Mouse (Mus musculus): ENCODE measurements around the gene Gbp8. TPM values are rescaled to one million over a fixed set of nuclear protein-coding genes. Genes with fewer than 3 reads are reported as not detected.

Gene Gbp8
- polyA plus RNA-seq, 1 experiment from 2014 or later: 0.22 TPM

DNA sequence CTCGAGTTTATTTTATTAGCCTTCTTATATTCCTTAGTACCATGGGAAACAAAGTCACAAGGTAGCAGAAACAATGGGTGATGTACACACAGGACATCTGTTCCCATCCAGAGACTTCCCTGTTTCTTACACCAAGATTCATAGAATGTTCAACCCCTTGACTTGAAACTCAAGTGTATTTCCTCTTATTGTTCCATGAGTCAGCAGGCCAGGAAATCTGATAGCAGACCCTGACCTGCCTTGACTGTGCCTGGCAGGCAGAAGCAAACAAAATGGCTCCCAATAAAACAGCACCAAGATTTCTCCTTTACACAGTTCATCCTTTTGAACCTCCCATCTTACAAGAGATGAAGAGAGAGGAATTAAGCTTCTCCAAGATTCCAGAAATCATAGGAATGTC, 126.8 kb downstream of the Gbp8 start:
- no peak overlapping the region for H3K4me3 ChIP-seq (replicated peaks)
- H3K9me3 ChIP-seq: 0 out of 2 replicates have a peak, but pooled peaks cover 2% of the 10 kb centered on the region
- 80% methylated on average over 1 of the region's 1 CpGs for WGBS
- no peak for ATAC-seq (ENCODE audit: low FRiP score)
- no peak overlapping the region for H3K27ac ChIP-seq
- H3K4me1 ChIP-seq: no peaks in the 10 kb centered on the region
- no peaks in the 10 kb centered on the region for H3K27me3 ChIP-seq
- no peak overlapping the region for H3K9ac ChIP-seq
- H3K4me2 ChIP-seq: no peak overlapping the region
- no peaks in the 10 kb centered on the region for H3K36me3 ChIP-seq (replicated peaks)

DNA sequence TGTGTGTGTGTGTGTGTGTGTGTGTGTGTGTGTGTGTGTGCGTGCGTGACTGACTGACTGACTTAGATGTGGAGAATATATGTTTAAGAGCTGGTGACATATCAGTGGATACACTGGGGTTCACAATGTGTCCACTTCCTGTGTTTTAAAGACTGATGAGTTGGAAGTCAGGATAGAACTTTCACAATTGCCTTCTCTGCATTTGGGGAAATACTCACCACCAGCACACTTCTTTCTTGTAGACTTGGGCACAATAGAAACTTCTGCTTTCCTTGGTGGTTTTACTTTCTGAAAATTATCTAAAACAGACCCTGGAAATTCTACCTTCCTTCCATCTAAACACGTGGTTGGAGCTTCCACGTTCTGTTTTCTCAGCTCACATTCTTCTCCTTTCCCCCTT, 127.8 kb downstream of the Gbp8 start:
- H3K4me1 ChIP-seq: no peaks in the 10 kb centered on the region
- H3K27ac ChIP-seq: no peak overlapping the region
- no peak overlapping the region for H3K4me3 ChIP-seq (replicated peaks)
- H3K27me3 ChIP-seq: no peaks in the 10 kb centered on the region
- no peak overlapping the region for H3K4me2 ChIP-seq
- ATAC-seq (ENCODE audit: low FRiP score): no peak
- no peaks in the 10 kb centered on the region for H3K36me3 ChIP-seq (replicated peaks)
- WGBS: 88% methylated on average over 4 of the region's 4 CpGs
- no peak overlapping the region for H3K9ac ChIP-seq
- H3K9me3 ChIP-seq: 0 out of 2 replicates have a peak, but pooled peaks cover 2% of the 10 kb centered on the region

DNA sequence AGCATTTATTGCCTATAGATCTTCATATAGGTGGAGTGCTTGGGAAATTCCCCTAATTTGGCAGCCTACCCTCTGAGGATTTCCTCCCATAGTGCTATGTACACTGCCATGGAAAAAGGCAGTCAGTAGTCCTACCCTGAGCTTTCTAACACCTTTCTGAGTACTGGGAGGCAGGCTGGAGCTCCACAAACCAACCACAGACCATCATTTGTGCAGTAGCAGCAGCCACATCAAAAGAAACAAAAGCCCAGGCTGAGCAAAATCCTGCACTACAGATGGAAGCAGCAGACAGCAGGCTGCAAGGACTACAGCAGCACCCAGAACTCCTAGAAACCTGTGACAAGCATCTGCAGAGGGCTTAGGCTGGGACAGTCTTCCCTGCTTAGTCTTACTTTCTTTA, 129.0 kb downstream of the Gbp8 start:
- 0 out of 2 replicates have a peak, but pooled peaks cover 2% of the 10 kb centered on the region for H3K9me3 ChIP-seq
- H3K27me3 ChIP-seq: no peaks in the 10 kb centered on the region
- no peak overlapping the region for H3K27ac ChIP-seq
- no peak overlapping the region for H3K4me2 ChIP-seq
- H3K4me3 ChIP-seq (replicated peaks): no peak overlapping the region
- no peak for ATAC-seq (ENCODE audit: low FRiP score)
- no peaks in the 10 kb centered on the region for H3K36me3 ChIP-seq (replicated peaks)
- no peaks in the 10 kb centered on the region for H3K4me1 ChIP-seq
- no peak overlapping the region for H3K9ac ChIP-seq

- Histone ChIP-seq H3K27ac (no peak overlapping the region), H3K4me1 (no peaks in the 10 kb centered on the region), H3K9ac (no peak overlapping the region), H3K9me3 (no peaks in the 10 kb centered on the region), H3K4me3 (replicated peaks) (no peak overlapping the region), H3K4me2 (no peak overlapping the region), H3K27me3 (no peaks in the 10 kb centered on the region), H3K36me3 (replicated peaks) (no peaks in the 10 kb centered on the region)
- WGBS: 80% methylated on average over 2 of the region's 2 CpGs
- ATAC-seq (ENCODE audit: low FRiP score): no peak
These were observed 149.9 kb downstream of the Gbp8 start for GRCm38 (mm10) chr5:104989411-104989810.

GRCm38 (mm10) chr5:104988000-104988399, 151.3 kb downstream of the Gbp8 start:
- no peaks in the 10 kb centered on the region for H3K4me1 ChIP-seq
- no peak overlapping the region for H3K4me3 ChIP-seq (replicated peaks)
- ATAC-seq (ENCODE audit: low FRiP score): no peak
- WGBS: 54% methylated on average over 2 of the region's 2 CpGs
- H3K27ac ChIP-seq: no peak overlapping the region
- no peaks in the 10 kb centered on the region for H3K9me3 ChIP-seq
- no peaks in the 10 kb centered on the region for H3K27me3 ChIP-seq
- no peaks in the 10 kb centered on the region for H3K36me3 ChIP-seq (replicated peaks)
- no peak overlapping the region for H3K9ac ChIP-seq
- H3K4me2 ChIP-seq: no peak overlapping the region

DNA sequence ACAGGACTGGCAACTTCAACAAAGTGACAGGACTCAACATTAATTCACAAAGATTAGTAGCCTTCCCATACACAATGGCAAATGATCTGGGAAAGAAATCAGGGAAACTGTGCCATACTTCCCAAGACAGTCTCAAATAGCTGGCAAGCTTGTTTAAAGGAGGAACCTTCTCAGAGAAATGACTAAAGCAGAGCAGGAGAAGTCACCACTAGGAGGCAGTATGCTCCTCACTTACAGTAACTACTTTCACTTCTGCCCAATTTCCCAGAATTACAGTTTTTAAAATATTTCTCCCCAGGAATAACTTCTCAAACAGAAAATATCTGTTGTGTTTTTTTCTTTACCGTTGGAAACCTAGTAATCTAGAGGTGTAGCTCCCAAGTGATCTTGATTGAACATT, 152.6 kb downstream of the Gbp8 start:
- no peaks in the 10 kb centered on the region for H3K27me3 ChIP-seq
- H3K9ac ChIP-seq: no peak overlapping the region
- H3K36me3 ChIP-seq (replicated peaks): no peaks in the 10 kb centered on the region
- no peak overlapping the region for H3K4me3 ChIP-seq (replicated peaks)
- WGBS: 56% methylated on average over 1 of the region's 1 CpGs
- H3K4me1 ChIP-seq: no peaks in the 10 kb centered on the region
- no peak overlapping the region for H3K27ac ChIP-seq
- no peak overlapping the region for H3K4me2 ChIP-seq
- no peak for ATAC-seq (ENCODE audit: low FRiP score)
- H3K9me3 ChIP-seq: no peaks in the 10 kb centered on the region

GRCm38 (mm10) chr5:104982535-104982934, 156.8 kb downstream of the Gbp8 start, which contains the start of gene Abcg3:
Abcg3 (minus strand) TSS chr5:104982718.
- Histone ChIP-seq H3K4me2 (no peak within 1 kb of the TSS), H3K9me3 (no peaks in the 10 kb centered on the region), H3K4me1 (no peaks in the 10 kb centered on the region), H3K27me3 (no peaks in the 10 kb centered on the region), H3K9ac (no peak within 1 kb of the TSS), H3K36me3 (replicated peaks) (no peaks in the 10 kb centered on the region), H3K4me3 (replicated peaks) (no peak within 1 kb of the TSS), H3K27ac (no peak within 1 kb of the TSS)
- WGBS: 43% methylated on average over 12 of the region's 12 CpGs
- ATAC-seq (ENCODE audit: low FRiP score): no peak

- Histone ChIP-seq H3K27me3 (no peaks in the 10 kb centered on the region), H3K4me1 (no peaks in the 10 kb centered on the region), H3K4me2 (no peak overlapping the region), H3K4me3 (replicated peaks) (no peak overlapping the region), H3K27ac (no peak overlapping the region), H3K9me3 (no peaks in the 10 kb centered on the region), H3K36me3 (replicated peaks) (no peaks in the 10 kb centered on the region), H3K9ac (no peak overlapping the region)
- ATAC-seq (ENCODE audit: low FRiP score): no peak
- WGBS: 71% methylated on average over 2 of the region's 2 CpGs
These were observed 160.3 kb downstream of the Gbp8 start for GRCm38 (mm10) chr5:104979040-104979513.

Other genes with a start within 250 kb of the Gbp8 start
- gene Abcg3, start 156.8 kb downstream of the Gbp8 start, polyA plus RNA-seq (2016; fragmentation: Nextera tagmentation; extraction: Ambion mirVana): 0.19 and 0.37 TPM in 2 replicates
- 0.37 and 0.59 TPM in 2 replicates for gene Gbp9, start within 50 bp of the Gbp8 start, polyA plus RNA-seq (2016; fragmentation: Nextera tagmentation; extraction: Ambion mirVana)
- gene Gbp4, start within 50 bp of the Gbp8 start, polyA plus RNA-seq (2016; fragmentation: Nextera tagmentation; extraction: Ambion mirVana): 0.19 and 0.20 TPM in 2 replicates
- gene Gbp10, start 100.0 kb upstream of the Gbp8 start, polyA plus RNA-seq (2016; fragmentation: Nextera tagmentation; extraction: Ambion mirVana): not detected in 2 replicates
- gene Gm43302, start 154.2 kb upstream of the Gbp8 start, polyA plus RNA-seq (2016; fragmentation: Nextera tagmentation; extraction: Ambion mirVana): 0.12 TPM in 1 of 2 replicates, not detected in the other
- 0.58 and 0.93 TPM in 2 replicates for gene Gbp6, start 154.2 kb upstream of the Gbp8 start, polyA plus RNA-seq (2016; fragmentation: Nextera tagmentation; extraction: Ambion mirVana)